Mouse (Mus musculus): ENCODE results near the gene Slit3. TPM values are rescaled to one million over a fixed set of nuclear protein-coding genes. Genes with fewer than 3 reads are reported as not detected.

Slit3 gene
- total and polyA plus RNA-seq, 3 experiments: 0.55 to 4.8 (median 2.8) TPM

GRCm38 (mm10) chr11:35241379-35241778, 120.4 kb downstream of the Slit3 start:
- Histone ChIP-seq H3K79me2 (replicated peaks; ENCODE audit: control insufficient read depth, extremely low read depth, insufficient read depth, poor library complexity, severe bottlenecking) (no peaks in the 10 kb centered on the region), H3K9ac (ENCODE audit: insufficient read depth, low read depth) (no peak overlapping the region), H3K27me3 (replicated peaks) (no peaks in the 10 kb centered on the region), H3K27ac (ENCODE audit: insufficient read depth, low read depth) (no peak overlapping the region), H3K4me3 (replicated peaks in 1 of 3; ENCODE audit: low read depth in 2 of 3, low read length in 2 of 3, poor library complexity in 1 of 3) (no peak overlapping the region), H3K4me1 (ENCODE audit: control insufficient read depth in 1 of 2, insufficient read depth in 2 of 2) (peaks cover 0 to 4% of the 10 kb centered on the region in 2 experiments; a peak in 1 of 4 replicates), H3K36me3 (replicated peaks in 1 of 2; ENCODE audit: control insufficient read depth in 1 of 2, insufficient read depth in 1 of 2, low read length in 1 of 2) (no peaks in the 10 kb centered on the region), H3K9me3 (replicated peaks; ENCODE audit: low read length) (no peaks in the 10 kb centered on the region), H3K4me2 (ENCODE audit: insufficient read depth, low read depth, poor library complexity, severe bottlenecking) (no peak overlapping the region)
- no peak for DNase-seq (ENCODE audit: extremely low read depth)
- dilution Hi-C loops (cut with MboI; ENCODE audit: extremely low pct_ligation_motif_present, extremely low pct_unique_long_range_greater_than_20kb, low sequenced_read_pairs): no loop called here
- in situ Hi-C loops (cut with MboI; ENCODE audit: low pct_ligation_motif_present, low pct_unique_long_range_greater_than_20kb, low sequenced_read_pairs): no loop called here
- TF ChIP-seq SMC3 (IDR thresholded peaks at IDR 0.05; ENCODE audit: low read depth, low read length) (no peak), POLR2AphosphoS2 (IDR thresholded peaks at IDR 0.05; ENCODE audit: low read depth, low read length) (no peak), MYC (IDR thresholded peaks at IDR 0.05; ENCODE audit: low read depth, low read length) (no peak), HCFC1 (IDR thresholded peaks at IDR 0.05; ENCODE audit: low read depth, low read length) (no peak), MEF2A (IDR thresholded peaks at IDR 0.05; ENCODE audit: borderline replicate concordance, low read depth, low read length) (no peak), ELF1 (IDR thresholded peaks at IDR 0.05; ENCODE audit: low read depth, low read length) (no peak), RAD21 (IDR thresholded peaks at IDR 0.05; ENCODE audit: low read depth, low read length) (no peak), PAX5 (IDR thresholded peaks at IDR 0.05; ENCODE audit: low read length) (no peak), TCF12 (IDR thresholded peaks at IDR 0.05; ENCODE audit: low read depth, low read length) (no peak), MAFK (IDR thresholded peaks at IDR 0.05; ENCODE audit: insufficient replicate concordance, low read length) (no peak), NRF1 (IDR thresholded peaks at IDR 0.05; ENCODE audit: low read depth, low read length) (no peak), SIN3A (IDR thresholded peaks at IDR 0.05; ENCODE audit: low read length) (no peak), CHD2 (IDR thresholded peaks at IDR 0.05; ENCODE audit: low read length) (no peak)

- H3K79me2 ChIP-seq (replicated peaks; ENCODE audit: control insufficient read depth, extremely low read depth, insufficient read depth, poor library complexity, severe bottlenecking): no peaks in the 10 kb centered on the region
- TF ChIP-seq UBTF (IDR thresholded peaks at IDR 0.05; ENCODE audit: low read depth, low read length): no peak
- TF ChIP-seq MAFK (IDR thresholded peaks at IDR 0.05; ENCODE audit: insufficient replicate concordance, low read length): no peak
- TF ChIP-seq JUND (conservative IDR thresholded peaks at IDR 0.05; ENCODE audit: low read depth, low read length): no peak
- TF ChIP-seq USF2 (conservative IDR thresholded peaks at IDR 0.05; ENCODE audit: low read depth, low read length): no peak
- no peak for TF ChIP-seq MYC (IDR thresholded peaks at IDR 0.05; ENCODE audit: low read depth, low read length)
- TF ChIP-seq SIN3A (IDR thresholded peaks at IDR 0.05; ENCODE audit: low read length): no peak
- TF ChIP-seq ZMIZ1 (IDR thresholded peaks at IDR 0.05; ENCODE audit: low read depth, low read length): no peak
- TF ChIP-seq ZC3H11A (IDR thresholded peaks at IDR 0.05; ENCODE audit: low read depth, low read length): no peak
- TF ChIP-seq MXI1 (IDR thresholded peaks at IDR 0.05; ENCODE audit: low read depth, low read length): no peak
- no peak for TF ChIP-seq ZKSCAN1 (IDR thresholded peaks at IDR 0.05; ENCODE audit: borderline replicate concordance, low read depth, low read length)
- no peak overlapping the region for H3K4me2 ChIP-seq (ENCODE audit: insufficient read depth, low read depth, poor library complexity, severe bottlenecking)
- in situ Hi-C loops (cut with MboI; ENCODE audit: low pct_ligation_motif_present, low pct_unique_long_range_greater_than_20kb, low sequenced_read_pairs): no loop called here
- no peak overlapping the region for H3K9ac ChIP-seq (ENCODE audit: insufficient read depth, low read depth)
- H3K27ac ChIP-seq (ENCODE audit: insufficient read depth, low read depth): no peak overlapping the region
- dilution Hi-C loops (cut with MboI; ENCODE audit: extremely low pct_ligation_motif_present, extremely low pct_unique_long_range_greater_than_20kb, low sequenced_read_pairs): no loop called here
- H3K27me3 ChIP-seq (replicated peaks): no peaks in the 10 kb centered on the region
- H3K36me3 ChIP-seq (replicated peaks in 1 of 2; ENCODE audit: control insufficient read depth in 1 of 2, insufficient read depth in 1 of 2, low read length in 1 of 2): no peaks in the 10 kb centered on the region
- no peak for DNase-seq (ENCODE audit: extremely low read depth)
- no peak overlapping the region for H3K4me3 ChIP-seq (replicated peaks in 1 of 3; ENCODE audit: low read depth in 2 of 3, low read length in 2 of 3, poor library complexity in 1 of 3)
- H3K9me3 ChIP-seq (replicated peaks; ENCODE audit: low read length): no peaks in the 10 kb centered on the region
- no peaks in the 10 kb centered on the region for H3K4me1 ChIP-seq (ENCODE audit: control insufficient read depth in 1 of 2, insufficient read depth in 2 of 2)
Measured at GRCm38 (mm10) chr11:35243597-35243996, 122.6 kb downstream of the Slit3 start.
